Mouse (Mus musculus) ES-Bruce4 (cell line): ENCODE measurements at regions not wholly inside any gene's neighbourhood (a gene's known extent, or its start where the extent isn't known, plus 50 kb on each side); places are given as distances from the start of the nearest gene placed in this dataset.

Experiments used
- CTCF ChIP-seq: IDR thresholded peaks from one replicate; pipeline ENCODE4 v1.8.1; 2011; ENCODE audit warnings: low read depth, low read length
- EP300 ChIP-seq: IDR thresholded peaks from 2 replicates; pipeline ENCODE4 v1.6.1; 2011; ENCODE audit warnings: low read depth, low read length; ENCODE audit not compliant: insufficient read depth
- POLR2A ChIP-seq: IDR thresholded peaks from one replicate; pipeline ENCODE4 v1.8.1; 2011; ENCODE audit warnings: low read length; ENCODE audit not compliant: insufficient read depth

DNA sequence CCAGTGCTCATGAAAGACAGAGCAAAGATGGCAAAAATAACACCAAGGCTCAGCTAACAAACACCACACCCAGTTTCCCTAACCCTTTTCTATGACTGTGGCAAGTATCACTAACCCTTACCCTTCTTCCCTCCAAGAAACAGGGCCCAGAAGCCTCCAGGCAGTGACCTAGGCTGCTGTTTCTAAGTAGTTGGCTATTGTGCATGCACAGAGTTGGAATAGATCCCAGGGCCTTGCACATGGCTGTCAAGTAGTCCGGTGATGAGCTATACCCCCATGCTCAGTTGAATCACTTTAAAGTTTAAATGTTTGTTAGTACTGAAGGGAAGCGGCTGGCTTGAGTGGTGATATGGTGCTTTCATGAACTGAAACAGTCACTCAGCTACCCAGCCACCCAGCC, 53.9 kb upstream of the Arntl start:
- TF ChIP-seq CTCF (no peak), POLR2A (no peak), EP300 (no peak)
